Mouse (Mus musculus) cortical plate, adult 2 months (tissue): Measurements from ENCODE around the gene Armc12. TPM values are rescaled to one million over a fixed set of nuclear protein-coding genes. Genes with fewer than 3 reads are reported as not detected.

Source experiments
- H3K27ac ChIP-seq: fragments of 200-500 bp; 2 replicates; pipeline ENCODE4 v1.5.1; 2012; ENCODE audit warnings: low read length, control low read depth, inconsistent platforms; ENCODE audit not compliant: insufficient read depth
- H3K4me1 ChIP-seq: fragments of 200-500 bp; 2 replicates; pipeline ENCODE4 v1.6.1; 2011; ENCODE audit warnings: low read length; ENCODE audit not compliant: control insufficient read depth, insufficient read depth
- H3K4me3 ChIP-seq: fragments of 200-500 bp; 2 replicates; pipeline ENCODE4 v1.5.1; 2011; ENCODE audit warnings: mild to moderate bottlenecking, low read length, control low read depth; ENCODE audit not compliant: insufficient read depth
- CTCF ChIP-seq: fragments of 200-500 bp; IDR thresholded peaks from 2 replicates; pipeline ENCODE4 v1.5.1; 2011; ENCODE audit warnings: mild to moderate bottlenecking, control low read depth, low read length; ENCODE audit not compliant: insufficient read depth; ENCODE audit errors: extremely low read depth
- POLR2A ChIP-seq: fragments of 200-500 bp; IDR thresholded peaks from 2 replicates; pipeline ENCODE4 v1.6.1; 2011; ENCODE audit warnings: mild to moderate bottlenecking, low read length, control low read depth; ENCODE audit not compliant: insufficient read depth; ENCODE audit errors: extremely low read depth
- polyA plus RNA-seq: library from polyadenylated mRNA; depleted of rRNA; stranded (reverse); fragments of >200 nt; gene quantifications from 2 replicates; pipeline ENCODE4 v1.2.3, GENCODE M21; 2012

Gene Armc12
- polyA plus RNA-seq, 1 experiment, result not detected

GRCm38 (mm10) chr17:28499190-28499589 is 31.4 kb upstream of the Armc12 start:
- no peak overlapping the region for H3K4me3 ChIP-seq
- no peak for TF ChIP-seq CTCF
- TF ChIP-seq POLR2A, result no peak
- no peak overlapping the region for H3K27ac ChIP-seq
- no peaks in the 10 kb centered on the region for H3K4me1 ChIP-seq

- Histone ChIP-seq H3K27ac (no peak overlapping the region), H3K4me1 (no peaks in the 10 kb centered on the region), H3K4me3 (no peak overlapping the region)
- TF ChIP-seq POLR2A (no peak), CTCF (no peak)
Measured at GRCm38 (mm10) chr17:28500465-28500864, 30.1 kb upstream of the Armc12 start.

DNA sequence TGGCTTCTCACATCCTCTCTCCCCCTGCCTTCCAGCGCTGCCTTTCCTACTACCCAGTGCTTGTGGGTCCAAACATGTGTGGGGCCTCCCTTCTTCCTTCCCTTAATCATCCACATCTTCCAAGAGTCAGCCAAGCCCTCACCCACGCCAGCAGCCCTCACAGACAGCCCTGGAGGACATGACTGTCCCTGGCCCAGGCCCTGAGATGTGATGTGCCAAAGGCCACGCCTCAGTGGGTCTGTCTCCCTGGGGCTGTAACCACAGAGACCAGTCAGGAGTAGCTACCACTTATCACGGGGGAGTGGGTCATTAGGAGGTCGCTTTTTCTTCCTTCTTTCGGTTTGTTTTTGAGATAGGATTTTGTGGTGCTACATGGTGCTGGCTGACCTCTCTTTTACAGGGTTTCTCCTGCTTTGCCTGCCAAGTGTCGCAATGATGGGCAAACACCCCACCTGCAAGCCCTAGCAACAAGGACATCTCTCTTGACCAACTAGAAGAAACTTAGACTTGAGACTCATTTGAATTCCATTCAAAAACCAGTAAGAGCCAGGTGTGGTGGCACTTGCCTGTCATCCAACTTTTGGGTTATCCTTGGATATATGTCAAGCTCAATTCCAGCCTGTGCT is 28.3 kb upstream of the Armc12 start:
- H3K4me3 ChIP-seq, result no peak overlapping the region
- TF ChIP-seq CTCF (no peak), POLR2A (no peak)
- no peak overlapping the region for H3K27ac ChIP-seq
- H3K4me1 ChIP-seq, result no peaks in the 10 kb centered on the region

- H3K4me3 ChIP-seq, result no peak overlapping the region
- no peaks in the 10 kb centered on the region for H3K4me1 ChIP-seq
- H3K27ac ChIP-seq, result no peak overlapping the region
- no peak for TF ChIP-seq CTCF
- TF ChIP-seq POLR2A, result no peak
Measured at GRCm38 (mm10) chr17:28504182-28504581, 26.4 kb upstream of the Armc12 start.

- Histone ChIP-seq H3K27ac (no peak overlapping the region), H3K4me1 (no peaks in the 10 kb centered on the region), H3K4me3 (no peak overlapping the region)
- TF ChIP-seq POLR2A (no peak), CTCF (no peak)
Measured at GRCm38 (mm10) chr17:28505591-28505990, 25.0 kb upstream of the Armc12 start.

DNA sequence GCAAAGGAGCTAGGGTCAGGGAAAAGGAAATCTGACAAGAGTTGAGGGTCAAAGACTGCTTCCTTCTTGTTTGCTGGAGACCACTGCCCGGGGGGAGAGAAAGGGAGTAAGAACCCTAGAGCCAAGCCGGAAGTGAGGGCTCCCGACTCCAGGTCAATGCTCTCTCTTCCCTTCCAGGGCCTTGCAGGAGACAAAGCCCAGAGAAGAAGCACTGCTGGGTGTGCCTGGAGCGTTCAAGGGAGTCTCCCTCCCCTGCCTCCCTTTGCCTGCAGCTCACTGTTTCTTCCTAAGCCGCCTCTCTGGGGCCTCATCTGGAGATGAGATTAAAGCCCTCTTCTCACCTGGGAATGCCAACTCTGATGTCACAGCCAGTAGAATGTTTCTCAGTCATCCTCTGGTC is 23.7 kb upstream of the Armc12 start:
- no peak overlapping the region for H3K4me3 ChIP-seq
- H3K4me1 ChIP-seq, result no peaks in the 10 kb centered on the region
- no peak overlapping the region for H3K27ac ChIP-seq
- TF ChIP-seq POLR2A (no peak), CTCF (no peak)

DNA sequence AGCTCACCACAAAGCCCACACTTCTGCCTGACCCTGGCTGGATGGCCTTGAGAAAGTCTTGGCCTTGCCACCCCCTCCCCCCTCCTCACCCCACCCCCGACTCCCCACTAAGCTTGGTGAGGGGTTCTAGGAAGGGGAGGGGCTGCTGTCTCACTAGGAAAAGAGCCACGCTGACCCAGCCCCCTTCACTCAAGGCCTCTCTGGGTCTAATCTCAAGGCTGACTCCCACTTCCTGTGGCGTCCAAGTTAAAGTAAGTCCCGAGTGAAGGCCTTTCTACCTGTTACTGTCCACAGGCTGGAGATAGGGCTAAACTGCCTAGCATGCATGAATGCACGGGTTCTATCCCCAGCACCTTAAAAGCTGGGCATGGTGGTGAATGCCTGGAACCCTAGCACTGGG is 23.1 kb upstream of the Armc12 start:
- Histone ChIP-seq H3K4me3 (no peak overlapping the region), H3K4me1 (no peaks in the 10 kb centered on the region), H3K27ac (no peak overlapping the region)
- TF ChIP-seq CTCF, result no peak
- no peak for TF ChIP-seq POLR2A

GRCm38 (mm10) chr17:28510445-28511342 is 19.9 kb upstream of the Armc12 start:
- peaks cover under 1% of the 10 kb centered on the region; the same call in 1 of the 2 replicates for H3K4me1 ChIP-seq
- H3K4me3 ChIP-seq, result no peak overlapping the region
- no peak for TF ChIP-seq POLR2A
- TF ChIP-seq CTCF, result no peak
- H3K27ac ChIP-seq, result no peak overlapping the region

GRCm38 (mm10) chr17:28511616-28512541 is 18.7 kb upstream of the Armc12 start:
- H3K27ac ChIP-seq, result no peak overlapping the region

More at GRCm38 (mm10) chr17:28511616-28512541, 18.7 kb upstream of the Armc12 start:
- peaks cover 2% of the 10 kb centered on the region; the same call in 1 of the 2 replicates for H3K4me1 ChIP-seq
- TF ChIP-seq POLR2A, result no peak
- no peak for TF ChIP-seq CTCF
- no peak overlapping the region for H3K4me3 ChIP-seq
